Mouse (Mus musculus): ENCODE results near the gene Lactb.

The Lactb gene

GRCm38 (mm10) chr9:66975239-66975645 is at the start of gene Lactb:
TSS of gene Lactb (minus strand) at chr9:66975484.
- DNase-seq (ENCODE audit: low spot score in 2 of 2), result peak; percentile 81 to 95

GRCm38 (mm10) chr9:67023371-67023770 is 48.1 kb upstream of the Lactb start:
- no peak for DNase-seq (ENCODE audit: low spot score in 2 of 2)

- no peak for DNase-seq (ENCODE audit: low spot score in 2 of 2)
These were observed 44.8 kb upstream of the Lactb start for GRCm38 (mm10) chr9:67020063-67020462.

DNA sequence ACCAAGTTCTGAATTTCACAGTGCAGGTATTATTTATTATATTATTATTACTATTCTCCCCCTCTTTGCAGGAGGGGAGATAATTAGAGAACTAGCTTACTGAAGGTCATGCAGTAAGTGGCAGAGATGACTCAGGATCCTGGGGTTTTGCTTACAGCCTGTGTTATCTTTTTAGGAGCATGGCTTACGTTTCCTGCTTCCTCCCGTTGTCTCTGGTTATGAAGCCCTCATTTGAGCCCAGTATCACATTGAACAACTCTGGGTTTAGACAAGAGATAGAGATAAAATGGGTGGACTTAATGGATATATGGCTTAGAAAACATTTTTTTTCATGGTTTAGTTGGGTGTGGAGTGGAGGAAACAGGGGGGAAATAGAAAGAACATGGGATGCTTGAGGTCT is 38.2 kb upstream of the Lactb start:
- DNase-seq (ENCODE audit: low spot score in 2 of 2), result no peak

GRCm38 (mm10) chr9:67012470-67012869 is 37.2 kb upstream of the Lactb start:
- DNase-seq (ENCODE audit: low spot score in 2 of 2), result no peak

GRCm38 (mm10) chr9:67011483-67011882 is 36.2 kb upstream of the Lactb start:
- DNase-seq (ENCODE audit: low spot score in 2 of 2), result no peak

GRCm38 (mm10) chr9:67008781-67009180 is 33.5 kb upstream of the Lactb start:
- no peak for DNase-seq (ENCODE audit: low spot score in 2 of 2)

GRCm38 (mm10) chr9:67006376-67006775 is 31.1 kb upstream of the Lactb start:
- no peak for DNase-seq (ENCODE audit: low spot score in 2 of 2)

DNA sequence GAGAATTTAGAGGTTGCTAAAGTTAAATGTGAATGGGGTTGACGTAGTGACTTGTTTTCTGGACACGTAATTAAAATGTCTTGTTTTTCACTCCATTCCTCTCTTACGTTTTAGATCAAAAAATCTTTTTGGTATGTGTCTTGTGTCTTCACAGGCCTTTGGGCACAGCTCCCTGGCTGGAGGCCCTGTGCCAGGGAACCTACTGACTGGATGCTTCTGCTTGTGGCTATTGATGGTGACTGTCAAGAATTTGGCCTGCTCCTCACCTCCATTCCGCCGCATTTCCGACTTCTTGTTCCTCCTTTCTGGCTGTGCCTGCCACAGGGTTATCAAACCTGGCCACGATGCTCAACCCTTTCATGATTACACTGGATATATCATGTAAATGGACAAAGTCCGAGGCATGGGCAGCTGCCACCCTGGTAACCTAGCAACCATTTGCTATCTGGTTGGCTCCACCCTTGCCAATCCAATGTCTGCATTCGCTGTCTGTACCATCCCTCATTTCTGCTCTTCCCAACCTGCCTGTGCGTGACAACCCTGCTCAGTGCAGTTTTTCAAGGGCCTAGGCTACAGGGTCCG is 30.0 kb upstream of the Lactb start:
- DNase-seq (ENCODE audit: low spot score in 2 of 2), result no peak

- DNase-seq (ENCODE audit: low spot score in 2 of 2), result no peak
These were observed 28.4 kb upstream of the Lactb start for GRCm38 (mm10) chr9:67003656-67004055.

DNA sequence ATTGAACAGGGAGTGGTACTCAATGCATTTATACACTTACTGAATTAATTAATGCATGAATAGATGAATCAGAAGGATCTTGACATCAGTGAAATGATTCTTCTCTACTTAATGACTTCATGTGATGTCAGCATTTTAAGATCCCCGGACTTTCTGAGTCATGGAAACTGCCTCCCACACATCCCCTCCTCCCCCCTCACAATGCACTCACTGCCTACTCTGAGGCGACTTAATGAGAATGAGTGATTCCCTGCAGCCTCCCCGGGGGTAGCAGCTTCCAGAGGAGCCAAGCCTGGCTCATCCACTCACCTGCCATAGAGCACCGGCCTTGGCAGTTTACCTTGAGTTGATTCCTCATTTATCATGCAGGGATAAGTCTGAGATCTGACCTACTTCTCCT is 27.9 kb upstream of the Lactb start:
- no peak for DNase-seq (ENCODE audit: low spot score in 2 of 2)

DNA sequence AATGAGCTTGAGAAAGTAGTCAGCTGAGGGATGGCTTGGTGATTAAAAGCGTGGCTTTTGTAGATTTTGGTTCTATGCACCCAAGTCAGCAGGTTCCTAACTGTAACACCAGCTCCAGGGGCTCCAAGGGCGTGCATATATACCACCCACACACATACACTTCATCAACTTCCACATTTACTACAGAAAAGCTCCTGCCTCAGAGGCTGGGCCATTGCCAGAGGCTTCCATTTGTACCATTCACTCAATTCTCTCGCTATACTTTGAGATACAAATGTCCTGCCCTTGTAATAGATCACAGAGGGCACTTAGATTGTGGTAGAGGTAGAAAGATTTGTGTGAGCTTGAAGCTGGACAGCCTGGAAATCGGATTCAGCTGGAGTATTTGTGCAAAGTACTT is 26.2 kb upstream of the Lactb start:
- DNase-seq (ENCODE audit: low spot score in 2 of 2), result no peak

DNA sequence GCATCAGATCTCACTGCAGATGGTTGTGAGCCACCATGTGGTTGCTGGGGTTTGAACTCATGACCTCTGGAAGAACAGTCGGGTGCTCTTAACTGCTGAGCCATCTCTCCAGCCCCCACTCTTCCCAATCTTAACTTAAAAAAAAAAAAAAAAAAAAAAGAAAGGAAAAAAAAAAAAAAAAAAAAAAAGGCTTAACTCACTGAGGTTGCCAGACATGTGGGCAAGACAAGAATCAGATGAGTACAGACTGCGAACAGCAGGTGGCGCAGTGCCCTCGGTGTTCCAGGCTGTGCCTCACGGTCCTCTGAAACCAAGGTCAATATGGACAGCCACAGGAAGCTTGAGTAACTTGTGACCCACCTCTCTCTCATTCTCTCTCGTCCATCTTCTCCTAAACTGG is 25.8 kb upstream of the Lactb start:
- DNase-seq (ENCODE audit: low spot score in 2 of 2), result peak in 1 of 2 experiments; percentile 68

DNA sequence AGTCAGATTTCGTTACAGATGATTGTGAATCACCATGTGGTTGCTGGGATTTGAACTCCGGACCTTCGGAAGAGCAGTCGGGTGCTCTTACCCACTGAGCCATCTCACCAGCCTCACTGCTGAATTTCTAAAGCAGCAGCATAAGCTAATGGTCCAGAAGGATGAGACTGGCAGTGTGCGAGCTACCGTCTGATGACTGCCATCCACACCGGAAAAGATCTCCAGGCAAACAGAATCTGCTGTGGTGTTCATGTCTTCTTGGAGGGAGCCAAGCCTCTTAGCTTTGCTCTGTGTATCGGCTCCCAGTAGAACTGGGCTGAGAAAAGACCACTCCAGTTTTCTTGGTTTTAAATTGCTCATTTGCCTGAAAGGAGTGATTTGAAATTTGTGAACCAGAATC is 24.4 kb upstream of the Lactb start:
- no peak for DNase-seq (ENCODE audit: low spot score in 2 of 2)

DNA sequence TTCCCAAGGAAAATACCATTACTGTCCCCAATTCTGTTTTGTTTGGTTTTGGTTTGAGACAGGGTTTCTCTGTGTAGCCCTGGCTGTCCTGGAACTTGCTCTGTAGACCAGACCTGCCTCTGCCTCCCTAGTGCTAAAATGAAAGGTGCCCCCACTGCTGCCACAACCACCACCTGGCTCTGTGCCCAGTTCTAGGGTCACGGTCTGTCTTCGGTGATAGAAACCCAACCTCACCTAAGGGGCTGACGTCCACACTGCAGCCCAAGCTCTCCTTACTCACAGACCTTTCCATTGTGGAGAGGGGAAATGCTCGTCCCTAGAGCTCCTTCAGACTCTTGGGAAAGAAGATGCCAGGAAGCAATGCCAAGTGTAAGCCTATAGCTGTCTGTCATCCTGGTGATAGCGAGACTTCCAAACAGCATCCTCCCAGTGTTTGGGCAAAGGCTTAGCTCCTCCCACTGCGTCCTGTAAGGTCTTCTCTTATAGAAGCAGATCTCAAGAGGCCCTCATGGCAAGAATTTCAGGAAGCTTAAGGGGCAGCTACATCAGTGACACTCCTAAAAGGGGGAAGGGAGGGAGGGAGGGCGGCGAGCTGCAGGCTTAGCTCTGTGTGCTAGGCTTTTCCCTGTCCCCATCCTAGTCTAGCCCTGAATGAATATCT is 16.6 kb upstream of the Lactb start:
- no peak for DNase-seq (ENCODE audit: low spot score in 2 of 2)

DNA sequence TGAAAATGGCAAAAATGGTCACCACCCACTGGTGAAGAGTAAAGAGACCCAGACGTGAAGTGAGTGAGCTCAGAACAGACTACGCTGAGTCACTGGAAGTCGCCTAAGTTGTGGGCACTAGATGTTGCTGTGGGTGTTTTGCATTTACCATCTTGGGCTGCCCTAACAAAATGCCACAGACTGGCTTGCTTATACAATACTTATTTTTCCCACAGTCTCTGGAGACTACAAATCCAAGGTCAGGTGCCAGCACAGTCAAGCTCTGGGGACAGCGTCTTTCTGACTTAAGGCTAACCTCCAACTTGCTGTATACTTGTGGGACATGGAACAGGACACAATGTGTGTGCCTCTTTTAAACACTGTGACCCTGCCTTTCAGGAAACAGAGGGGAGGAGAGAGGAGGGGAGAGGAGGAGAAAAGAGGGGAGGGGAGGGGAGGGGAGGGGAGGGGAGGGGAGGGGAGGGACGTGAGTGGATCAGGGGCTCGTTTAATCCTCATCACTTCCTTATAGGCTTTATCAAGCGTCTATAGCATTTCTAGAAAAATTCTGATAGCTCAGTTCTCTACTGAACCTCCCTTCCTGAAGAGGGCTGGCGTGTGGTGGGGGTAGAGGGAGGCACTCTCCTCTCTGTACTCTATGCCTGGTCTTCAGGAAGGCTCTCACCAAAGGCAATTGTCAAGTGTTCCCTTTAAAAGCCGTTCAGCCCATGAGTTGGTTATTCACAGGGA is 15.9 kb upstream of the Lactb start:
- DNase-seq (ENCODE audit: low spot score in 2 of 2), result peak in 1 of 2 experiments; percentile 61

DNA sequence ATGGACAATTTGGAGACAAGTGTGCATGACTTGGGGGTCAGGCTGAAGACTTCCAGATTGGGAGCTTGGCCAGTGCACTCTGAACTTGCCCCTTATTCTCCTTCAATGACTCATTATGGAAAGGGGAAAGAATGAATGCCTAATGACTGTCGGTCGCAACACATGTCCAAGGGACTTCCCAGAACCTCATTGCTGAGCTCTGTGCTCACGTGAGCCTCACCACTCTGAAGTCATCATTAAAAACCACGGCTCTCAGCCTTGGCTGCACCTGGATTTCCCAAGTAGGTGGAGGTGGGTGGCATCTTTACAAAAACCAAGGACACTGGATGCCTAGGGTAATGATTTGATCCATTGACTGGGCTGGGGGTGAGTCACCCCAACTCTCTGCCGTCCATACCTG is 14.8 kb upstream of the Lactb start:
- DNase-seq (ENCODE audit: low spot score in 2 of 2), result no peak

- DNase-seq (ENCODE audit: low spot score in 2 of 2), result no peak
These were observed 14.3 kb upstream of the Lactb start for GRCm38 (mm10) chr9:66989581-66989980.

DNA sequence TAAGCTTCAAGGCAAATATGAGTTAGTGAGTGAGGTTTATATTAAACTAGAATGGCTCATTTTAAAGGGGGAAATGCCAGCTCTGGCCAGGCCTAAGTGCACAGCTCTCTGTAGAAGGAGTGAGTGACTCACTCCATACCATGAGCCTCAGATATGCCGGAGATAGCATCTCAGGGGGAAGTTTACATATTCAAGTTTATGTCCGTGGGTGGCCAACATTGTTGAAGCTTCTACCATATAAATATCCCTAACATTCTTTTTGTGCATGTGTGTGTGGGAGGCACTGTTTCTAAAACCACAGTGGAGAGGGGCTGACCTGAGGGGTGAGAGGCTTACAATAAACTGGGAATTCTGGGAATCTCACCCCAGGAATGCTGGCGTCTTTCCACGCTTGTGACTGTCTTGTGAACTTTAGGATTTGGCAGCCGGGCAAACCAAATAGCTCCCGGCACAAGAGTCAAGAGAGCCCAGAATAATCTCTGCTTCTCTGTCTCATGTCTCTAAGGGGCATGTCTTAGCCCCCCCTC is 13.7 kb upstream of the Lactb start:
- peak in 1 of 2 experiments; percentile 61 for DNase-seq (ENCODE audit: low spot score in 2 of 2)

DNA sequence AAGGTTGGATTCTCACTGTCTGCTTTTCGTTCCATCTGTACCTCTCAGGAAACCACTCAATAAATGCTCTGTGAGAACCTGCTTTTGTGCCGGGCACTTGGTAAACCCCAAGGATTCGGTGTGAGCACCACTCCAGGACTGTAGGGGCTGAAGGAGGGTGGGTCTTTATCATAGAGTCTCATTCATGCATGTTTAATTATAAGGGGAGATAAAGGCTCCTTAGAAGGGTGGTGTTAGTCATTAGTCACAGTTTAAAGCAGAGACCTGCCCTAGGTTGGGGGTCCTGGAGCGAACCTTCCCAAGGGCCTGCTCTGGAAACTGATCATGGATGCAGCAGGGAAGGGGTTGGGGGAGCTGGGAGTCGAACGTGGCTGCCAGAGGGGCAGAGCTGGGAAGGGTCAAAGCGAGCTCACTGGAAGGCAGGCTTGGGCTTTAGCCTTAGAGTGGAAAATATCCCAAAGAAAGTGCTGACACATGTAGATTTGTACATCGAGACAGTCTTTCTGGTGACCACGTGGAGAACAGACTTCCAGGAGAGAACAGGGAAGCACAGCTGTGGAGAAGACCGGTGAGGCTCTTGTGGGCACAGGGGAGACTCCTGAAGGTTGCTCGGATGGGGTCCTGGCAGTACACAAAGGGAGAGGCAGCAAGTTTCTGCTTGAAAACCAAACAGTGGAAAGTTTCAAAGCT is 13.1 kb upstream of the Lactb start:
- DNase-seq (ENCODE audit: low spot score in 2 of 2), result no peak

GRCm38 (mm10) chr9:66985377-66985776 is 10.1 kb upstream of the Lactb start:
- no peak for DNase-seq (ENCODE audit: low spot score in 2 of 2)

- no peak for DNase-seq (ENCODE audit: low spot score in 2 of 2)
These were observed 6.8 kb upstream of the Lactb start for GRCm38 (mm10) chr9:66982085-66982484.
